Mouse (Mus musculus): ENCODE data around the gene Gm4763.
A peak's percentile ranks its signal among the peaks of the same experiment; 100 is the strongest.
"Not testable (repeated sequence)": the region's sequence is repeated elsewhere in the genome, so short reads cannot be mapped to it uniquely, and the experiment has no call there.

Gene Gm4763

GRCm38 (mm10) chr7:24726808-24727207 is at the start of gene Gm4763:
TSS of gene Gm4763 (minus strand) at chr7:24726908.
- not testable (repeated sequence) for DNase-seq

- no peak for DNase-seq
Observed at GRCm38 (mm10) chr7:24776145-24776544, 49.4 kb upstream of the Gm4763 start.

- no peak for DNase-seq
Observed at GRCm38 (mm10) chr7:24773942-24774535, 47.3 kb upstream of the Gm4763 start.

GRCm38 (mm10) chr7:24771361-24771760 is 44.7 kb upstream of the Gm4763 start:
- DNase-seq, result no peak

GRCm38 (mm10) chr7:24762574-24762973 is 35.9 kb upstream of the Gm4763 start:
- no peak for DNase-seq

GRCm38 (mm10) chr7:24761161-24761560 is 34.5 kb upstream of the Gm4763 start:
- DNase-seq, result no peak

- DNase-seq, result no peak
Observed at GRCm38 (mm10) chr7:24760211-24760610, 33.5 kb upstream of the Gm4763 start, which contains the start of gene Cd177. TSS of gene Cd177 (minus strand) at chr7:24760311.

GRCm38 (mm10) chr7:24758520-24758919 is 31.8 kb upstream of the Gm4763 start:
- DNase-seq, result no peak

- DNase-seq, result no peak
Observed at GRCm38 (mm10) chr7:24753476-24753875, 26.8 kb upstream of the Gm4763 start.

- no peak for DNase-seq
Observed at GRCm38 (mm10) chr7:24751610-24752009, 24.9 kb upstream of the Gm4763 start.

GRCm38 (mm10) chr7:24750695-24751094 is 24.0 kb upstream of the Gm4763 start:
- DNase-seq, result no peak

GRCm38 (mm10) chr7:24735970-24736670 is 9.4 kb upstream of the Gm4763 start:
- DNase-seq, result peak; percentile 6

- no peak for DNase-seq
Observed at GRCm38 (mm10) chr7:24715039-24715438, 11.7 kb downstream of the Gm4763 start.

- DNase-seq, result no peak
Observed at GRCm38 (mm10) chr7:24708832-24709292, 17.8 kb downstream of the Gm4763 start, which contains the start of gene BC049730. TSS of gene BC049730 (plus strand) at chr7:24709242.

- not testable (repeated sequence) for DNase-seq
Observed at GRCm38 (mm10) chr7:24702841-24703240, 23.9 kb downstream of the Gm4763 start.

GRCm38 (mm10) chr7:24697891-24698290 is 28.8 kb downstream of the Gm4763 start:
- not testable (repeated sequence) for DNase-seq

- DNase-seq, result not testable (repeated sequence)
Observed at GRCm38 (mm10) chr7:24692693-24693092, 34.0 kb downstream of the Gm4763 start.

- DNase-seq, result not testable (repeated sequence)
Observed at GRCm38 (mm10) chr7:24687519-24687918, 39.2 kb downstream of the Gm4763 start.

GRCm38 (mm10) chr7:24684121-24684520 is 42.6 kb downstream of the Gm4763 start:
- DNase-seq, result peak; percentile 4

GRCm38 (mm10) chr7:24676575-24676974 is 50.1 kb downstream of the Gm4763 start, which contains the start of gene Tex101:
TSS of gene Tex101 (minus strand) at chr7:24676675.
- DNase-seq, result no peak

GRCm38 (mm10) chr7:24671944-24672439 is 54.7 kb downstream of the Gm4763 start:
- no peak for DNase-seq
